Mouse (Mus musculus) G1E (cell line): ENCODE data around the gene Hfe.
A peak's percentile ranks its signal among the peaks of the same experiment; 100 is the strongest.
"Not testable (repeated sequence)": the region's sequence is repeated elsewhere in the genome, so short reads cannot be mapped to it uniquely, and the experiment has no call there.

Source experiments
- CTCF ChIP-seq: IDR thresholded peaks from 2 replicates; pipeline ENCODE4 v1.5.1; 2012; ENCODE audit warnings: low read depth, low read length, inconsistent platforms, mixed read lengths
- POLR2AphosphoS5 ChIP-seq: IDR thresholded peaks from 2 replicates; pipeline ENCODE4 v1.6.1; 2012; ENCODE audit warnings: low read depth, low read length, inconsistent platforms; ENCODE audit not compliant: insufficient replicate concordance
- TAL1 ChIP-seq: conservative IDR thresholded peaks from 2 replicates; pipeline ENCODE4 v1.6.1; 2012; ENCODE audit warnings: low read depth, low read length, inconsistent platforms, mixed read lengths

- TF ChIP-seq CTCF, TAL1: not testable (repeated sequence)
- peak; percentile 97 for TF ChIP-seq POLR2AphosphoS5
These were observed 27.5 kb downstream of the Hfe start for GRCm38 (mm10) chr13:23682947-23683754.
